Mouse (Mus musculus): Measurements from ENCODE around the gene Glod4. TPM values are rescaled to one million over a fixed set of nuclear protein-coding genes. Genes with fewer than 3 reads are reported as not detected.

Gene Glod4
- polyA plus RNA-seq, 1 experiment from 2014 or later, result 128 TPM

DNA sequence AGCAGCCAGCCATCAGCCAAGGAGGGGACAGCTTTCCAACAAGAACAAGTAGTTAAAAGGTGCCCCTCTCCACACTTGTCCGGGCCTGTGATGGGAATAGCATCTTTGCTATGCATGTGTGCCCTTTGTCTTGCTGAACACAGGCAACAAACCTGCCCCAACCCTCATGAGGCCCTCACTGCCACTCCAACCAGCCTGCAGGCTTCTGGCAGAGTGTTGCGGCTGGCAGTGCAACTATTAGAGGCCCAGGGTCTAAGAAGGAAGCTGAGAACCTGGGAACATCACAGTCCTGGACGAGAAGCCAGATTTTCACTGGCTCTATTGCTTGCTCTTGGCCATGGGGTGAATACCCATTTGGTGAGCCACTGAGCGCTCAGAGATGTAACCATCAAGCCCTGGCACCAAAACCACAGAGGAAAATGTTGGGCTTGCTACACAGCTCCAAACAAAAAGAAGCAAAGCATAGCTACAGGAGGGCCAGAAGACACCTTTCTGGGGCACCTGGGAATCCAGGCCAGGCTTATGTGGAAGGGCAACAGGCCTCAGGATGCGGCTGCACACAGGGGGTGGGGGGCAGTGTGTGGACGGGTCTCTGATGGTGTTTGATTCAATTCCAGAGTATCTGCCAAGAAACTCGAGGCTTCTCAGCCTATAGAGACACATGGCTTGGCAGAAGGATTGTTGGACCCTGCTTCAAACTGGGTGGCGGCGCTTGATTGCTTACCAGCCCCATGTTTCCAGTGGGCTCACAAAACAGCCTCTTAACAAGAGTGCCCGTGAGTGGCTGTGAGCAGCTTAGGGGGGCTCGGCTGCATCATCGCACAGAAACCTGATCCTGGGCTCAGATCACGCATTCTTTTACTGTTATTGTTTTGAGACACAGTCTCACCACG lies 35.7 kb upstream of the Glod4 start:
- Histone ChIP-seq H3K4me2 (replicated peaks) (no peak overlapping the region), H3K27ac (peak overlapping the region; percentile 47), H3K4me3 (replicated peaks) (no peak overlapping the region), H3K27me3 (no peaks in the 10 kb centered on the region), H3K9me3 (no peaks in the 10 kb centered on the region), H3K36me3 (peaks cover 6% of the 10 kb centered on the region; the same call in 1 of the 2 replicates), H3K9ac (replicated peaks) (0 out of 2 replicates have a peak overlapping the region, but pooled peaks have one; percentile 23), H3K4me1 (replicated peaks) (peaks cover 10% of the 10 kb centered on the region)
- WGBS, result 54% methylated on average over 14 of the region's 14 CpGs
- 0 out of 2 replicates have a peak, but pooled peaks have one; percentile 24 for ATAC-seq

DNA sequence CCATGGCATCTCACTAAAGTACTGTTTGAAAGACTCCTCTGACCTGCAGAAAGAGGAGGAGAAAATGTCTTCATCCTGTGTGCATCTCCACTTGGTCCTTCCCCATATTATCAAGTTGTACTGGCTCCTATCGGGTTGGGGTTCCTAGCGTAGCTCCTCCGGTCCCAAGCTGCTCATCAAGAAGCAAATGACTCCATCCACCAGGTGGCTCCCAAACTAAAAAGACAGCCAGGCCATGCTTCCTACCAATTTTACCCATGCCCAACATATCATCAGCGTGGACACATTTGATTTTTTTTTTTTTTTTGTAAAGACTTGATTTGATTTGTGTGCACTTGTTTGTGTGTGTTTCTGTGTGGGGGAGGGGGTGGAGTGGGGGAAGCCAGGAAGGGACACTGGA lies 28.9 kb upstream of the Glod4 start:
- no peaks in the 10 kb centered on the region for H3K9me3 ChIP-seq
- ATAC-seq, result no peak
- H3K9ac ChIP-seq (replicated peaks), result no peak overlapping the region
- H3K4me1 ChIP-seq (replicated peaks), result peaks cover 14% of the 10 kb centered on the region
- H3K27ac ChIP-seq, result no peak overlapping the region
- H3K36me3 ChIP-seq, result peaks cover 14% of the 10 kb centered on the region
- no peaks in the 10 kb centered on the region for H3K27me3 ChIP-seq
- H3K4me2 ChIP-seq (replicated peaks), result no peak overlapping the region
- H3K4me3 ChIP-seq (replicated peaks), result no peak overlapping the region
- WGBS, result 78% methylated on average over 4 of the region's 4 CpGs

DNA sequence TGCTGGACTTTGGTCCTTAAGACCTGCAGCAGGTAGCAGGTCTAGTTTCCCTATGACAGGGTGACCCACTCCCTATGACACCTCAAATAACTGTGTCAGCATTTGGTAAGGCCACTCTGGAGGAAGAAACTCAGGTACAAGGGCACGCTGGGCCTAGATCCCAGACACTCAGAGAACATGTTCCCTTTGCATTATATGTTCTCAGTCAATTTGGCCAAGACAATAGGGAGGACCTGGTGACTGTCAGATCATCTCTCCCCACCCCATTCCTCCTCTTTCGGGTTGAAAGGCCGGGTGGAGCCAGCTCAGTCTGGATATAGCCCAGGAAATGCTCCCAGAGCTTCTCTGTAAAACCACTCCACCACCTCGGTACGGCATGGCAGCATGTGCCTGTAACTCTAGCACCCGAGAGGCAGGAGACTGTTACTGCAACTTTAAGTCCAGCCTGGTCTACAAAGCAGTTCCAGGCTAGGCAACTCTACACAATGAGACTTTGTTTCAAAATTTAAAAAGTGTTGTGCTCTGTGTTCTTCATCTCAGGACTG lies 25.1 kb upstream of the Glod4 start:
- no peak overlapping the region for H3K4me3 ChIP-seq (replicated peaks)
- no peak overlapping the region for H3K4me2 ChIP-seq (replicated peaks)
- H3K4me1 ChIP-seq (replicated peaks), result peaks cover 42% of the 10 kb centered on the region
- peak overlapping the region; percentile 84 for H3K27ac ChIP-seq
- H3K27me3 ChIP-seq, result peaks cover 6% of the 10 kb centered on the region; the same call in 1 of the 2 replicates
- no peaks in the 10 kb centered on the region for H3K9me3 ChIP-seq
- peak overlapping the region; percentile 44; the same call in 1 of the 2 replicates for H3K9ac ChIP-seq (replicated peaks)
- 0 out of 2 replicates have a peak, but pooled peaks have one; percentile 5 for ATAC-seq
- WGBS, result 38% methylated on average over 6 of the region's 6 CpGs
- H3K36me3 ChIP-seq, result peaks cover 7% of the 10 kb centered on the region; the same call in 1 of the 2 replicates

DNA sequence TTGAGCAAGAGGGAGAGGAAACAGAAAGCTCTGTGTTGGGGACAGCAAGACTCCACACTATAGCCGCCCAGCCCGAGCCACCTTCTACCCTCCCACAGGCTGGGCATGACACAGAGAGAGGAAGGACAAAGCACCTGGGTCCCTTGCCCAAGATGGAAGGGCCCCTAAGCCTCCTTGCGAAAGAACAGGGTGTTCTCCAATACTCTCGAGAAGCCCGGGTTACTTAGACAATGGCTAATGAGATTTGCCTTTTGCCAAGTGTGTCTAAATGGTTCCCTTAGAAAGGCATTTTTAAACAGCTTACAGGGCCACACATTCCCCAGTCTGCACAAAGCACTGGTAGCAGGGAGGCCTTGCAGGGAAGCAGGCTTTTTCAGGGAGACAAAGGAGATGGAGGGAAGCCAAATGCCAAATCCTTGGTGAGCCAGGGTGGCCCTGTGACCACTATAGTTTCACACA lies 24.5 kb upstream of the Glod4 start:
- H3K4me2 ChIP-seq (replicated peaks), result 0 out of 2 replicates have a peak overlapping the region, but pooled peaks have one; percentile 10
- H3K9ac ChIP-seq (replicated peaks), result peak overlapping the region; percentile 44; the same call in 1 of the 2 replicates
- WGBS, result 6% methylated on average over 5 of the region's 5 CpGs

DNA sequence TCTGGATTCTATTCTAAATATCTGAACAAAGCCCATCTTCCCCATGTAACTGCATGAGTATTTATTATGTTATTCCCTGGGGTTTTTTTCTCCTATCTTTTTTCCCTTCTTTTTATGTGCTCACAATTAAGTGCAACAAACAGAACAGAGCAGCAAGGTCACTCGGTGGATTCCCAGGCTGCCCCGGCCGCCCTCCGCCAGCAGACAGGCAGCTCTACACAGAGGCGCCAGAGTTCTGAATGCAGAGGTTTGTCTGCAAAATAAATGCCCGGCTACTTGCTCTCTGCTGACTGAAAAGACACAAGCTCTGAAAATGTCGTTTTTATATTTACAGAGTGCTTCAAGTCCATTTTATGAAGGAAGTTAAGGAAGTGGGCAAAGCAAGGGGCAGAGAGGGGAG lies 24.0 kb upstream of the Glod4 start:
- peaks cover 6% of the 10 kb centered on the region; the same call in 1 of the 2 replicates for H3K27me3 ChIP-seq
- H3K9me3 ChIP-seq, result no peaks in the 10 kb centered on the region
- H3K27ac ChIP-seq, result peak overlapping the region; percentile 84
- H3K36me3 ChIP-seq, result peaks cover 7% of the 10 kb centered on the region; the same call in 1 of the 2 replicates
- peak overlapping the region; percentile 44; the same call in 1 of the 2 replicates for H3K9ac ChIP-seq (replicated peaks)
- no peak; the same call in 1 of the 2 replicates for ATAC-seq
- 0 out of 2 replicates have a peak overlapping the region, but pooled peaks have one; percentile 10 for H3K4me2 ChIP-seq (replicated peaks)
- no peak overlapping the region for H3K4me3 ChIP-seq (replicated peaks)
- H3K4me1 ChIP-seq (replicated peaks), result peaks cover 53% of the 10 kb centered on the region
- 17% methylated on average over 7 of the region's 7 CpGs for WGBS

More for the DNA sequence above, 24.5 kb upstream of the Glod4 start:
- H3K4me1 ChIP-seq (replicated peaks), result peaks cover 48% of the 10 kb centered on the region
- ATAC-seq, result peak; percentile 86
- H3K4me3 ChIP-seq (replicated peaks), result no peak overlapping the region
- H3K36me3 ChIP-seq, result peaks cover 7% of the 10 kb centered on the region; the same call in 1 of the 2 replicates
- H3K27ac ChIP-seq, result peak overlapping the region; percentile 84
- H3K9me3 ChIP-seq, result no peaks in the 10 kb centered on the region
- peaks cover 6% of the 10 kb centered on the region; the same call in 1 of the 2 replicates for H3K27me3 ChIP-seq

DNA sequence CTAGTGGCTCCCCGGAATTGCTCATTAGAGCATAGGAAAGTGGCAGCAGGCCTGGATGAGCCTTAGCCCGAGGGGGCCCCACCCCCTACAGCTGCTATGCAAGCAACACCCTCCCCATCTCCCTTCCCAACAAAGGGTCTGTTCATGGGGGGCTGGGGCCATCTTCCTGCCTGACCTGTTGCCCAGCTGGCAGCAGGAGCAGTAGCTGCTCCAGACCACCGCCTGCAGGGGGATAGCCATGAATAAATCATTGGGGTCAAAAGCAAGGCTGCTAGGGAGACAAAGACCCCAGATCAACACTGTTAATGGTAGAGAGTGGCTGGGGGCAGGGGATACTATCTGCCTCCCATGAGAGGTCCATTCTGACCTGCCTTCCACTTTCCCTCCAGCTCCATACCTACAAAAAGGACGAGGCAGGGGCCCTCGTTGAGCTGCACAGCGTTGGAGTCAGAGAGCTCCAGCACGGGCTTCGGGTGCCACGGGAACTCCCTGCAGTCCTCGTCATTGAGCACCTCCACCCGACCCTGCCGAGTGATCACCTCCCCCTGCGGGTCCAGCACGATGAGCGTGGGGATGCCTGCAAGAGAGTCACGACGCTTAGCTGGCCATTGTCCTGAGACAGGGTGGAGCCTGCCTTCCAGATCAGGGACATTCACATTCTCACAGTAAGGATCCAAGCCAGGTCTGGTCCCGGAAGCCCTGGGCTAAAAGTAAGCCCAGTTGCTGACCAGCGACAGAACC lies 19.3 kb upstream of the Glod4 start:
- peaks cover 74% of the 10 kb centered on the region for H3K4me1 ChIP-seq (replicated peaks)
- no peaks in the 10 kb centered on the region for H3K9me3 ChIP-seq
- no peak overlapping the region for H3K4me3 ChIP-seq (replicated peaks)
- peak overlapping the region; percentile 54 for H3K9ac ChIP-seq (replicated peaks)
- H3K27ac ChIP-seq, result peak overlapping the region; percentile 64
- peak; percentile 44 for ATAC-seq
- H3K4me2 ChIP-seq (replicated peaks), result peak overlapping the region; percentile 42
- peaks cover 7% of the 10 kb centered on the region for H3K36me3 ChIP-seq
- WGBS, result 5% methylated on average over 19 of the region's 19 CpGs
- peaks cover 6% of the 10 kb centered on the region; the same call in 1 of the 2 replicates for H3K27me3 ChIP-seq

DNA sequence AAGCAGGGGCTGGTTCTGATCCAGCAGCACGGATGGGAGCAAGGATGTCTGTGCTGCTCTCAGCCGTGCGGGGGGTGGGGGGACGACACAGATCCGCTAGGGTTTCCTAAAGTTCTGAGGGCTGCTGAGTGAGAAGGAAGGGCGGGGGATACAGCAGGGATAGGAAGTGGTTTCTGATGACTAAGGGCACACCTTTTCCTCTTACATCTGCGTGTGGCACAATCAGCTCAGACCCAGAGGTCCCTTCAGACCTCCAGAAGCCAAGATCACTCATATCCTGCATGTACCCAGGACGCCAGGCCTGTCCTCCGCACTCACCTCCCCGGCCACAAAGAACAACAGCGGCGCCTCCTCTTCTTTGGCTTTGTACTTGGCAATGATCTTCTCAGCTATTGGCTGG lies 17.7 kb upstream of the Glod4 start:
- peak overlapping the region; percentile 71 for H3K27ac ChIP-seq
- H3K4me3 ChIP-seq (replicated peaks), result no peak overlapping the region
- H3K4me2 ChIP-seq (replicated peaks), result 0 out of 2 replicates have a peak overlapping the region, but pooled peaks have one; percentile 15
- peaks cover 61% of the 10 kb centered on the region for H3K4me1 ChIP-seq (replicated peaks)
- no peaks in the 10 kb centered on the region for H3K9me3 ChIP-seq
- H3K27me3 ChIP-seq, result peaks cover 6% of the 10 kb centered on the region; the same call in 1 of the 2 replicates
- H3K9ac ChIP-seq (replicated peaks), result peak overlapping the region; percentile 39
- no peak for ATAC-seq
- H3K36me3 ChIP-seq, result peaks cover 14% of the 10 kb centered on the region
- 69% methylated on average over 12 of the region's 12 CpGs for WGBS

DNA sequence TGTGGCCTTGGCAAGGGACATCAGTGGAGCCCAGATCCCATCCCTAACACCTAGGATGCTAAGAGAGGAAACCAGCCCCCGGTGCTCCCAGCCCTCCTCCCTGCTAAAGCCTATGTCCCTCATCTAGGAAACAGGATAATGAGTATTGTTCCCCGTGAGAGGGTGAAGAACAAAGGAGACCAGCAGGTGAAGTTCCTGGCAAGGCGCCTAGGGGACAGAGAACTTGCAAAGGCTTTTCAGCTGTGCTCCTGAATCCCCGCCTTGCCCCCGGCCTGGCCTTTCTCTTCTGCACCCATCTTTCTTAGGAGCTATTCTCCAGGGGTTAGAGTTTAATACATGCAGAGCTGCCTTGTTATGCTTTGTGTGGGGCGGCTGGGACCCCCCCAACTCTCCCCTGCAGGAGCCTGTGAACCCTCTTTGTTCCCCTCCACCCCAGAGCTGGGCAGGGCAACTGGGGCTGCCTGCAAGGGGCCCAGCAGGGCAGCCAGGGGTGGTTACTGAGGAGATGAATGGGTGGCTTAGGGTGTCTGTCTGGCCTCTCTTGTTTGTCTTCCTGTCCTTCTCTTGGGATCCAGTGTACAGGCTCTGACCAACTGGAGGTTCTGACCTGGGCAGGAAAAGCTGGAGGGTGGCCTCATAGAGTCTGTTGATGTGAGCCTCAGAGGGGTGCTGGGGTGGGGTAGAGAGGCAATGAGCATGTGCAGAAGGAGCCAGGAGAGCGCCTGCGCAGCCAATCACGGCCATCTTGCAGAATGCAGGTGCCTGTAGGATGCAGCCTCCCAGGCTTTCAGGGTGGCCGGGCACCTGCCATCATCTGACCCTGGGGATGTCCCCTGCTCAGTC lies 16.9 kb upstream of the Glod4 start:
- H3K4me2 ChIP-seq (replicated peaks), result 0 out of 2 replicates have a peak overlapping the region, but pooled peaks have one; percentile 15
- H3K9ac ChIP-seq (replicated peaks), result peak overlapping the region; percentile 39

DNA sequence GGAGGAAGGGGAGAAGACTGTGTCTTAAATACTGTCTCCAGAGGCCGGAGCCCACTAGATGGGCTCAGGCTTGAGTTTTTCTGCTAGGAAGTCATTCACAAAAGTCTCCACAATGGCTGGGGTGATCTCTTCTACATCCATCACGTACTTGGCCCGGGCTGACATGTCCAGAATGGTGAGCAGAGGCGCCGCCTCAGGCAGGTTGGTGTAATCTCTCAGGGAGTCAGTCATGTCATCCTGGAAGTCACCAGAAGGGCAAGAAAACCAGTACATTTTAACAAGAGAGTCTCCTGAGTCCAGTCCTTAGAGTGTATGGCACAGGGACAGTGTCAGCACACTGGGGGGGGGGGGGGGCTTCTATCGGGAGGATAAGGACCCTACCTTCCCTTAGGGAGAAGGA lies 15.0 kb upstream of the Glod4 start:
- ATAC-seq, result no peak
- Histone ChIP-seq H3K9ac (replicated peaks) (no peak overlapping the region), H3K4me1 (replicated peaks) (peaks cover 53% of the 10 kb centered on the region), H3K4me3 (replicated peaks) (no peak overlapping the region), H3K4me2 (replicated peaks) (no peak overlapping the region), H3K27me3 (no peaks in the 10 kb centered on the region; the same call in 1 of the 2 replicates), H3K9me3 (no peaks in the 10 kb centered on the region), H3K27ac (no peak overlapping the region), H3K36me3 (peaks cover 14% of the 10 kb centered on the region)
- 84% methylated on average over 6 of the region's 6 CpGs for WGBS

More for the DNA sequence above, 16.9 kb upstream of the Glod4 start:
- Histone ChIP-seq H3K4me3 (replicated peaks) (no peak overlapping the region), H3K27ac (peak overlapping the region; percentile 71), H3K36me3 (peaks cover 14% of the 10 kb centered on the region), H3K27me3 (peaks cover 6% of the 10 kb centered on the region; the same call in 1 of the 2 replicates), H3K9me3 (no peaks in the 10 kb centered on the region), H3K4me1 (replicated peaks) (peaks cover 59% of the 10 kb centered on the region)
- peak; percentile 51 for ATAC-seq
- WGBS, result 26% methylated on average over 10 of the region's 10 CpGs

DNA sequence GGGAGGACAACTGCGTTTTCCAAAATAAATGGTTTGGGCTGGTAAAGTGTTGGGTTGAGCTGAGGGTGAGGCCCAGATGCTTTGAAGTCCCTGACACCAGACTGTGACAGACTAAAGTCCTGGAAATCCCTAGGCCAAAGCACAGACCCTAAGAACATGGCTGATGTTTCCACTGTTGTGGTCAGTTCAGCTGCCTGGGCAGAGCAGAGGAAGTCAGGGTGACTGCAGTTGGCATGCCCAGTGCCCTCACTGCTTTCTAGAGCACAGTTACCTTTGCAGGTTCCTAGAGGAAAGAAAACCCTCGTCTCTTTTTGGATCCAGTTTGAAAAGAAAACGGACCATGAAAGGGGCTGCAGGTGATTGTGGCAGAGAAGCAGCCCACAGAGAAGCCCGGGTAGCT lies 13.9 kb upstream of the Glod4 start:
- Histone ChIP-seq H3K4me2 (replicated peaks) (no peak overlapping the region), H3K4me1 (replicated peaks) (peaks cover 42% of the 10 kb centered on the region), H3K27me3 (no peaks in the 10 kb centered on the region), H3K27ac (no peak overlapping the region), H3K9me3 (no peaks in the 10 kb centered on the region), H3K36me3 (peaks cover 14% of the 10 kb centered on the region), H3K4me3 (replicated peaks) (no peak overlapping the region), H3K9ac (replicated peaks) (no peak overlapping the region)
- no peak for ATAC-seq
- 75% methylated on average over 4 of the region's 4 CpGs for WGBS
